ENCODE assay signal across 8 mouse cellular contexts in genomic region chr5:150665132-150665954, GRCm38 (mm10). TPM values are rescaled to one million over a fixed set of nuclear protein-coding genes. Genes with fewer than 3 reads are reported as not detected.
DNase-seq lines count a peak whose midpoint lies in the region; ATAC-seq lines count a peak whose summit lies in the region.

No protein-coding gene starts in this region.

- intact Hi-C loops in gastrocnemius, postnatal 14 days (cut with DNase I; ENCODE audit: low total_unique reads) = loop anchor here (10.0 kb wide), 1 partner anchor 221 kb away; no protein-coding TSS in a partner anchor
- intact Hi-C loops in left cerebral cortex, postnatal 10 days (cut with DNase I) = loop anchor here (2.0 to 10.0 kb wide), 3 partner anchors 143 to 501 kb away; partner anchors contain the start of gene Brca2

- DNase-seq in adrenal gland, adult (ENCODE audit: inconsistent age in 2 of 2, low spot score in 1 of 2) = peak; percentile 96 to 98
- peak; percentile 99 for DNase-seq in embryo, embryonic 10.5 days (ENCODE audit: low spot score)
- peak; percentile 93 for DNase-seq in gastrocnemius, postnatal 14 days
- peak; percentile 95 to 97 for DNase-seq in left cerebral cortex, postnatal 10 days (ENCODE audit: extremely low spot score in 1 of 2, low spot score in 2 of 2)
- DNase-seq in right cerebral cortex, postnatal 25 days = peak; percentile 93
- DNase-seq in urinary bladder, postnatal 4 days (ENCODE audit: low spot score in 2 of 2) = peak; percentile 91 to 92

- ATAC-seq in inflammation-experienced regulatory T-cells, adult 6 months = peak; percentile 96
- peak; percentile 97 for ATAC-seq in megakaryocyte-erythroid progenitor cell, adult 5-6 weeks (replicated peaks; ENCODE audit: low FRiP score, low TSS enrichment, poor library complexity, severe bottlenecking)

RNA-seq across cellular contexts. Expression of gene N4bp2l2, which starts 0.6 kb away (rescaled TPM):
- total RNA-seq in gastrocnemius, postnatal 14 days (2021) = 10 to 100 TPM; 28.3 to 30.0 TPM
- polyA plus RNA-seq in inflammation-experienced regulatory T-cells, adult 6 months (2017; shearing (Covaris generic)) = 10 to 100 TPM; 74.8 to 79.1 (median 77.0) TPM
- 10 to 100 TPM; 66.3 to 67.8 TPM for total RNA-seq in left cerebral cortex, postnatal 10 days (2021)
- 63.6 and 87.5 TPM in 2 replicates for total RNA-seq in megakaryocyte-erythroid progenitor cell, adult 5-6 weeks (2014; fragmentation: Nextera tagmentation)
- 108 and 134 TPM in 2 replicates for total RNA-seq in megakaryocyte-erythroid progenitor cell, adult 5-6 weeks (2017)

RNA-seq across cellular contexts. Expression of gene Pds5b, which starts 8.2 kb away (rescaled TPM):
- total RNA-seq in gastrocnemius, postnatal 14 days (2021) = 10 to 100 TPM; 16.6 to 19.2 TPM
- polyA plus RNA-seq in inflammation-experienced regulatory T-cells, adult 6 months (2017; shearing (Covaris generic)) = 10 to 100 TPM; 20.5 to 23.7 (median 23.3) TPM
- total RNA-seq in left cerebral cortex, postnatal 10 days (2021) = 10 to 100 TPM; 72.6 to 73.5 TPM
- 57.2 and 57.4 TPM in 2 replicates for total RNA-seq in megakaryocyte-erythroid progenitor cell, adult 5-6 weeks (2014; fragmentation: Nextera tagmentation)
- total RNA-seq in megakaryocyte-erythroid progenitor cell, adult 5-6 weeks (2017) = 30.0 and 36.7 TPM in 2 replicates

Comparison
In these comparisons a context has a peak if more than half of its experiments do, and no peak if none do; other contexts are left out.
1. Peak in every context shown above with its lines: DNase-seq and ATAC-seq.